Comparison of ENCODE assay signal across 21 mouse cellular contexts in genomic region chr12:3270818-3271217, GRCm38 (mm10). TPM values are rescaled to one million over a fixed set of nuclear protein-coding genes. Genes with fewer than 3 reads are reported as not detected.
DNase-seq lines count a peak whose midpoint lies in the region; ATAC-seq and TF ChIP-seq lines count a peak whose summit lies in the region.
"Had no signal": no experiment of that assay in that cellular context is flagged by ENCODE, and none has a peak within 500 bp of the region (broad histone marks: within the 10 kb centered on the region; RNA-seq: fewer than 3 reads in every experiment).

No protein-coding gene starts in this region.

- H3K36me3 ChIP-seq in hindbrain, postnatal 0 days (ENCODE audit: insufficient read depth, low read length) = no peaks in the 10 kb centered on the region
- peaks cover 28% of the 10 kb centered on the region for H3K36me3 ChIP-seq in hindbrain, embryonic 10.5 days
- H3K36me3 ChIP-seq in lung, postnatal 0 days (ENCODE audit: insufficient read depth, low read length) = no peaks in the 10 kb centered on the region
- H3K36me3 ChIP-seq: kidney, embryonic 15.5 days; neural tube, embryonic 15.5 days had no signal

- no peak for ATAC-seq in hindbrain, postnatal 0 days
- ATAC-seq in lung, postnatal 0 days = no peak
- ATAC-seq in granulocyte monocyte progenitor cell, adult 5-6 weeks (replicated peaks; ENCODE audit: poor library complexity, severe bottlenecking) = peak; percentile 58
- ATAC-seq: forebrain, embryonic 16.5 days; hindbrain, embryonic 16.5 days had no signal

- no peak overlapping the region for H3K27ac ChIP-seq in hindbrain, postnatal 0 days
- H3K27ac ChIP-seq in hindbrain, embryonic 10.5 days = no peak overlapping the region
- no peak overlapping the region for H3K27ac ChIP-seq in lung, postnatal 0 days (ENCODE audit: low read length)
- H3K27ac ChIP-seq: embryonic facial prominence, embryonic 10.5 days; kidney, embryonic 15.5 days; limb, embryonic 15.5 days; midbrain, embryonic 10.5 days; neural tube, embryonic 15.5 days had no signal

- TF ChIP-seq EP300 in lung, postnatal 0 days (IDR thresholded peaks at IDR 0.05) = no peak

- no peaks in the 10 kb centered on the region for H3K4me1 ChIP-seq in hindbrain, postnatal 0 days (ENCODE audit: insufficient read depth, low read length)
- no peaks in the 10 kb centered on the region for H3K4me1 ChIP-seq in hindbrain, embryonic 10.5 days (replicated peaks)
- no peaks in the 10 kb centered on the region for H3K4me1 ChIP-seq in lung, postnatal 0 days (ENCODE audit: insufficient read depth, low read depth, low read length)
- H3K4me1 ChIP-seq: embryonic facial prominence, embryonic 10.5 days; kidney, embryonic 15.5 days; limb, embryonic 15.5 days; midbrain, embryonic 10.5 days; neural tube, embryonic 15.5 days had no signal

- no peaks in the 10 kb centered on the region for H3K9me3 ChIP-seq in hindbrain, postnatal 0 days (ENCODE audit: low read length)
- H3K9me3 ChIP-seq in hindbrain, embryonic 10.5 days = peaks cover 23% of the 10 kb centered on the region
- H3K9me3 ChIP-seq in lung, postnatal 0 days (ENCODE audit: low read length) = no peaks in the 10 kb centered on the region
- H3K9me3 ChIP-seq: kidney, embryonic 15.5 days; limb, embryonic 15.5 days; neural tube, embryonic 15.5 days had no signal

- no peak overlapping the region for H3K9ac ChIP-seq in hindbrain, postnatal 0 days (replicated peaks; ENCODE audit: low read length)
- H3K9ac ChIP-seq in lung, postnatal 0 days (replicated peaks; ENCODE audit: low read depth) = no peak overlapping the region
- H3K9ac ChIP-seq: kidney, embryonic 15.5 days; limb, embryonic 15.5 days; neural tube, embryonic 15.5 days had no signal

- no peak for DNase-seq in hindbrain, postnatal 0 days (ENCODE audit: low spot score)
- DNase-seq in hindbrain, embryonic 10.5 days (ENCODE audit: low spot score) = no peak
- peak; percentile 23 for DNase-seq in lung, postnatal 0 days (ENCODE audit: low spot score)
- DNase-seq in lung, postnatal 36 days = no peak
- DNase-seq in cerebellum, adult 9-11 months = no peak
- DNase-seq in retina, embryonic 14.5 days (ENCODE audit: low spot score) = no peak
- DNase-seq: adrenal gland, postnatal 36 days; cerebellum, adult 11 months; cerebellum, postnatal 10 days; kidney, adult 11 months; kidney, postnatal 36 days; left cerebral cortex, postnatal 4 days had no signal

- no peak overlapping the region for H3K4me3 ChIP-seq in hindbrain, postnatal 0 days (ENCODE audit: low read length)
- no peak overlapping the region for H3K4me3 ChIP-seq in hindbrain, embryonic 10.5 days
- no peak overlapping the region for H3K4me3 ChIP-seq in lung, postnatal 0 days (ENCODE audit: low read depth, low read length)
- H3K4me3 ChIP-seq: embryonic facial prominence, embryonic 10.5 days; kidney, embryonic 15.5 days; limb, embryonic 15.5 days; midbrain, embryonic 10.5 days; neural tube, embryonic 15.5 days had no signal

- no peak overlapping the region for H3K4me2 ChIP-seq in hindbrain, postnatal 0 days (ENCODE audit: low read depth, low read length)
- no peak overlapping the region for H3K4me2 ChIP-seq in lung, postnatal 0 days (replicated peaks; ENCODE audit: low read depth, low read length)
- H3K4me2 ChIP-seq: heart, embryonic 11.5 days; kidney, embryonic 15.5 days; limb, embryonic 15.5 days; neural tube, embryonic 15.5 days had no signal

- TF ChIP-seq CTCF in hindbrain, postnatal 0 days (IDR thresholded peaks at IDR 0.05; ENCODE audit: low read depth) = peak; percentile 14; the same call in 1 of the 2 replicates
- TF ChIP-seq CTCF in lung, postnatal 0 days (IDR thresholded peaks at IDR 0.05) = peak; percentile 28

- no peaks in the 10 kb centered on the region for H3K27me3 ChIP-seq in hindbrain, postnatal 0 days (ENCODE audit: insufficient read depth, low read length)
- H3K27me3 ChIP-seq in hindbrain, embryonic 10.5 days (ENCODE audit: insufficient read depth, poor library complexity, severe bottlenecking) = no peaks in the 10 kb centered on the region
- no peaks in the 10 kb centered on the region for H3K27me3 ChIP-seq in lung, postnatal 0 days (replicated peaks; ENCODE audit: insufficient read depth, low read length)
- H3K27me3 ChIP-seq: kidney, embryonic 15.5 days; limb, embryonic 15.5 days; neural tube, embryonic 15.5 days had no signal

RNA-seq across cellular contexts. Expression of gene Rab10, which starts 39.0 kb away (rescaled TPM):
- total RNA-seq in hindbrain, postnatal 0 days (2014; rRNA removed) = 202 and 220 TPM in 2 replicates
- 133 and 140 TPM in 2 replicates for polyA plus RNA-seq in hindbrain, postnatal 0 days (2015; fragmentation: Nextera tagmentation; extraction: Ambion mirVana)
- 81.9 and 94.4 TPM in 2 replicates for polyA plus RNA-seq in hindbrain, embryonic 10.5 days (2016; fragmentation: Nextera tagmentation; extraction: Ambion mirVana)
- 58.4 and 65.4 TPM in 2 replicates for polyA plus RNA-seq in lung, postnatal 0 days (2015; fragmentation: Nextera tagmentation; extraction: Ambion mirVana)
- 57.5 and 59.4 TPM in 2 replicates for total RNA-seq in granulocyte monocyte progenitor cell, adult 5-6 weeks (2014; fragmentation: Nextera tagmentation)
- 88.2 and 111 TPM in 2 replicates for total RNA-seq in granulocyte monocyte progenitor cell, adult 5-6 weeks (2017)
